Mouse (Mus musculus): ENCODE measurements at regions not wholly inside any gene's neighbourhood (a gene's known extent, or its start where the extent isn't known, plus 50 kb on each side); places are given as distances from the start of the nearest gene placed in this dataset.

DNA sequence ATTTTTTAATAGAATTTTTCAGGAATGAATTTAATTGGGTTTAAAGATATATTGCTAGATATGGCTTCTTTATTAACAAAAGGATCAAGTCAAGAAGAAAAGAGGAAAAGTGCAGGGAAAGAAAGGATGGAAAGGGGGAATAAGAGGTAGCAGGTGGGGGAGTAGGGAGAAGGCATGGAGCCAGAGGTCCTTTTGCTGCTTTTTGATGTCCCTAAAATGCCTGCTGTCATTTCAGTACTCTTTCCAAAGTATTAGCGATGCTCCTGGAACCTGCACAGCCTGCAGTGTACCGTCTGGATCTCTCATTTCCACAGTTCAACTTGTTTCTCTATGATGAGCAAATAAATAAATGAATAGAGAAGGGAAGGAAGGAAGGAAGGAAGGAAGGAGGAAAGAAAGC is 240.4 kb upstream of the Hnrnpa3 start:
- no peak overlapping the region for H3ac ChIP-seq (ENCODE audit: control insufficient read depth, insufficient read length, low read depth)
- H3K27me3 ChIP-seq (ENCODE audit: control insufficient read depth, insufficient read depth, insufficient read length), result peaks cover 4% of the 10 kb centered on the region
- no peaks in the 10 kb centered on the region for H3K79me3 ChIP-seq (ENCODE audit: low read depth)
- H3K4me3 ChIP-seq (ENCODE audit: insufficient read depth, poor library complexity, severe bottlenecking), result no peak overlapping the region
- H3K36me3 ChIP-seq (ENCODE audit: control insufficient read depth, insufficient read depth), result no peaks in the 10 kb centered on the region
- no peaks in the 10 kb centered on the region for H3K79me2 ChIP-seq (ENCODE audit: control insufficient read depth, insufficient read depth)
- TF ChIP-seq USF1 (IDR thresholded peaks at IDR 0.05; ENCODE audit: low read depth), result no peak
- TF ChIP-seq MAX (IDR thresholded peaks at IDR 0.05), result no peak
- TF ChIP-seq MYOD1 (IDR thresholded peaks at IDR 0.05; ENCODE audit: control insufficient read depth, insufficient read length, low read depth), result no peak
- TF ChIP-seq FOSL1 (IDR thresholded peaks at IDR 0.05; ENCODE audit: insufficient read depth, low read length, poor library complexity, severe bottlenecking), result no peak
- no peak for TF ChIP-seq CEBPB (IDR thresholded peaks at IDR 0.05; ENCODE audit: low read depth)
- TF ChIP-seq MYOG (IDR thresholded peaks at IDR 0.05; ENCODE audit: control insufficient read depth, extremely low read depth, insufficient read length), result no peak
- TF ChIP-seq CTCF (IDR thresholded peaks at IDR 0.05; ENCODE audit: control insufficient read depth, insufficient read depth, insufficient read length), result no peak

DNA sequence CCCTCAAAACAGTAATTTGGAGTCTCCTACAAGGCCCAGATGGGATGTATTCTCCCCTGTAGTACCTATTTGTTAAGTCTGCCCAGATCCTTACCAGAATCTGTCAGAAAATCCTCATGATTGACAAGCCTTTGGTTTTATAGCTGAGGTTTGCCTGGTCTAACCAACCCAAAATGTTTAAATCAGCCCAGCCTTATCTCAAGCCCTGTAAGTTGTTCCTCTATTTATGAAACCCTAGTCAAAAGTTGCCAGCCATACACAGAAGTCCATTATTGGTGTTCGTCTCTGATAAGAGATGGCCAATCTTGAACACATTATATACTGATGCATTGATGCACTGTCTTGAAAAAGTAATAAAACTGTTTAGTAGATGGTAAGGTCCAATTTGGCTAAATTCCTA is 239.9 kb upstream of the Hnrnpa3 start:
- Histone ChIP-seq H3K4me3 (ENCODE audit: insufficient read depth, poor library complexity, severe bottlenecking) (no peak overlapping the region), H3K36me3 (ENCODE audit: control insufficient read depth, insufficient read depth) (no peaks in the 10 kb centered on the region), H3K79me3 (ENCODE audit: low read depth) (no peaks in the 10 kb centered on the region), H3K79me2 (ENCODE audit: control insufficient read depth, insufficient read depth) (no peaks in the 10 kb centered on the region), H3ac (ENCODE audit: control insufficient read depth, insufficient read length, low read depth) (no peak overlapping the region), H3K27me3 (ENCODE audit: control insufficient read depth, insufficient read depth, insufficient read length) (peaks cover 8% of the 10 kb centered on the region)
- no peak for TF ChIP-seq MYOG (IDR thresholded peaks at IDR 0.05; ENCODE audit: control insufficient read depth, extremely low read depth, insufficient read length)
- TF ChIP-seq MAX (IDR thresholded peaks at IDR 0.05), result no peak
- no peak for TF ChIP-seq CTCF (IDR thresholded peaks at IDR 0.05; ENCODE audit: control insufficient read depth, insufficient read depth, insufficient read length)
- TF ChIP-seq FOSL1 (IDR thresholded peaks at IDR 0.05; ENCODE audit: insufficient read depth, low read length, poor library complexity, severe bottlenecking), result no peak
- no peak for TF ChIP-seq MYOD1 (IDR thresholded peaks at IDR 0.05; ENCODE audit: control insufficient read depth, insufficient read length, low read depth)
- TF ChIP-seq USF1 (IDR thresholded peaks at IDR 0.05; ENCODE audit: low read depth), result no peak
- no peak for TF ChIP-seq CEBPB (IDR thresholded peaks at IDR 0.05; ENCODE audit: low read depth)

- Histone ChIP-seq H3K27me3 (ENCODE audit: control insufficient read depth, insufficient read depth, insufficient read length) (peaks cover 19% of the 10 kb centered on the region), H3K79me2 (ENCODE audit: control insufficient read depth, insufficient read depth) (no peaks in the 10 kb centered on the region), H3K4me3 (ENCODE audit: insufficient read depth, poor library complexity, severe bottlenecking) (no peak overlapping the region), H3ac (ENCODE audit: control insufficient read depth, insufficient read length, low read depth) (no peak overlapping the region), H3K36me3 (ENCODE audit: control insufficient read depth, insufficient read depth) (no peaks in the 10 kb centered on the region), H3K79me3 (ENCODE audit: low read depth) (no peaks in the 10 kb centered on the region)
- TF ChIP-seq FOSL1 (IDR thresholded peaks at IDR 0.05; ENCODE audit: insufficient read depth, low read length, poor library complexity, severe bottlenecking), result no peak
- no peak for TF ChIP-seq MYOG (IDR thresholded peaks at IDR 0.05; ENCODE audit: control insufficient read depth, extremely low read depth, insufficient read length)
- no peak for TF ChIP-seq CEBPB (IDR thresholded peaks at IDR 0.05; ENCODE audit: low read depth)
- TF ChIP-seq CTCF (IDR thresholded peaks at IDR 0.05; ENCODE audit: control insufficient read depth, insufficient read depth, insufficient read length), result no peak
- no peak for TF ChIP-seq USF1 (IDR thresholded peaks at IDR 0.05; ENCODE audit: low read depth)
- TF ChIP-seq MYOD1 (IDR thresholded peaks at IDR 0.05; ENCODE audit: control insufficient read depth, insufficient read length, low read depth), result no peak
- no peak for TF ChIP-seq MAX (IDR thresholded peaks at IDR 0.05)
These were observed 236.0 kb upstream of the Hnrnpa3 start for GRCm38 (mm10) chr2:75422798-75423685.

- H3K27me3 ChIP-seq (ENCODE audit: control insufficient read depth, insufficient read depth, insufficient read length), result peaks cover 19% of the 10 kb centered on the region
- no peaks in the 10 kb centered on the region for H3K36me3 ChIP-seq (ENCODE audit: control insufficient read depth, insufficient read depth)
- no peaks in the 10 kb centered on the region for H3K79me2 ChIP-seq (ENCODE audit: control insufficient read depth, insufficient read depth)
- no peaks in the 10 kb centered on the region for H3K79me3 ChIP-seq (ENCODE audit: low read depth)
- no peak overlapping the region for H3K4me3 ChIP-seq (ENCODE audit: insufficient read depth, poor library complexity, severe bottlenecking)
- H3ac ChIP-seq (ENCODE audit: control insufficient read depth, insufficient read length, low read depth), result no peak overlapping the region
- TF ChIP-seq FOSL1 (IDR thresholded peaks at IDR 0.05; ENCODE audit: insufficient read depth, low read length, poor library complexity, severe bottlenecking), result no peak
- TF ChIP-seq MYOD1 (IDR thresholded peaks at IDR 0.05; ENCODE audit: control insufficient read depth, insufficient read length, low read depth), result no peak
- TF ChIP-seq CEBPB (IDR thresholded peaks at IDR 0.05; ENCODE audit: low read depth), result no peak
- no peak for TF ChIP-seq MAX (IDR thresholded peaks at IDR 0.05)
- TF ChIP-seq USF1 (IDR thresholded peaks at IDR 0.05; ENCODE audit: low read depth), result no peak
- TF ChIP-seq MYOG (IDR thresholded peaks at IDR 0.05; ENCODE audit: control insufficient read depth, extremely low read depth, insufficient read length), result no peak
- TF ChIP-seq CTCF (IDR thresholded peaks at IDR 0.05; ENCODE audit: control insufficient read depth, insufficient read depth, insufficient read length), result no peak
These were observed 235.2 kb upstream of the Hnrnpa3 start for GRCm38 (mm10) chr2:75423872-75424271.

DNA sequence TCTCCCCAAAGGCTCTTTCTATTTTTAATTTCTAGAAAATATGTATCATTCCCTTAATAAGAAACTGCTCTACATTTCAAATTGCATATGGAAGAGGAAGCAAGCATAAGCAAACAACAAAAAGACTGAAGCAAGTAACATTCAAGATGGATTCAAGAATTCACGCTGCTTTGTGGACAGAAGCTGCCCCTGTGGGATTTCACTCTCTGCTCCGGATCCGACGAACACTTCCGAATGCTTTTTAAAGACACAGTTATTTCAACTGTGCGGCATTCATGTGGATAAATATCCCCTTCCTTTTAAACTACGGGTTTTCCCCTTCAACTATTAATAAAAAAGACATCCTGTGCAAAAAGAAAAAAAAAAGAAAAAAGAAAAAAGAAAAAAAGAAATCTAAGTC is 234.7 kb upstream of the Hnrnpa3 start:
- Histone ChIP-seq H3K79me3 (ENCODE audit: low read depth) (no peaks in the 10 kb centered on the region), H3K4me3 (ENCODE audit: insufficient read depth, poor library complexity, severe bottlenecking) (no peak overlapping the region), H3K27me3 (ENCODE audit: control insufficient read depth, insufficient read depth, insufficient read length) (peaks cover 19% of the 10 kb centered on the region), H3K36me3 (ENCODE audit: control insufficient read depth, insufficient read depth) (no peaks in the 10 kb centered on the region), H3K79me2 (ENCODE audit: control insufficient read depth, insufficient read depth) (no peaks in the 10 kb centered on the region), H3ac (ENCODE audit: control insufficient read depth, insufficient read length, low read depth) (no peak overlapping the region)
- no peak for TF ChIP-seq MYOG (IDR thresholded peaks at IDR 0.05; ENCODE audit: control insufficient read depth, extremely low read depth, insufficient read length)

GRCm38 (mm10) chr2:75424911-75425310 is 234.2 kb upstream of the Hnrnpa3 start:
- H3K36me3 ChIP-seq (ENCODE audit: control insufficient read depth, insufficient read depth), result no peaks in the 10 kb centered on the region
- TF ChIP-seq MAX (IDR thresholded peaks at IDR 0.05), result no peak
- TF ChIP-seq USF1 (IDR thresholded peaks at IDR 0.05; ENCODE audit: low read depth), result no peak
- no peak overlapping the region for H3ac ChIP-seq (ENCODE audit: control insufficient read depth, insufficient read length, low read depth)
- no peaks in the 10 kb centered on the region for H3K79me3 ChIP-seq (ENCODE audit: low read depth)
- no peaks in the 10 kb centered on the region for H3K79me2 ChIP-seq (ENCODE audit: control insufficient read depth, insufficient read depth)
- H3K27me3 ChIP-seq (ENCODE audit: control insufficient read depth, insufficient read depth, insufficient read length), result peaks cover 19% of the 10 kb centered on the region
- H3K4me3 ChIP-seq (ENCODE audit: insufficient read depth, poor library complexity, severe bottlenecking), result no peak overlapping the region

All from C2C12 (cell line).